Mouse (Mus musculus): ENCODE results near the gene Clec12b.

DNA sequence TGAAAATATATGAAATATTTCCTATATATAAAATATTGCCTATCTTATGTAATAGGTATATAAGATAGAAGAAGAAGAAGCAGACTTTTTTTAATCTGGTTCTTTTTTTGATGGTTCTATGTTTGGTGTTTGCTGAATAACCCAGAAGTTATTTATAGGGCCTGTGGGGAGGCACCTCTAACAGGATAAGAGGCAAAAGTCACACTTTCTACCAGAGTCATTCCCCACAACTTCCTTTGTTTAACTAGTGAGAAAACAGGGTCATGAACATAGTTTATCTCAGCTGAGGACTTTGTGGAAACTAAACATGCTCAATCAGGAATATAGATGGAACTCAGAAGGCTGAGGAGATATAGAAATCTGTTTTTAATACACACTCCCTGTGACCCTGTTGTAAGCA lies 20.3 kb upstream of the Clec12b start:
- TF ChIP-seq CTCF (conservative IDR thresholded peaks at IDR 0.05; ENCODE audit: low read length) (no peak), NANOG (IDR thresholded peaks at IDR 0.05; ENCODE audit: borderline replicate concordance, low read length) (no peak)
